Comparison of ENCODE assay signal across 10 mouse cellular contexts in genomic region chr15:101139885-101140284, GRCm38 (mm10). TPM values are rescaled to one million over a fixed set of nuclear protein-coding genes. Genes with fewer than 3 reads are reported as not detected.
DNase-seq lines count a peak whose midpoint lies in the region; ATAC-seq and TF ChIP-seq lines count a peak whose summit lies in the region.
"Had no signal": no experiment of that assay in that cellular context is flagged by ENCODE, and none has a peak within 500 bp of the region (broad histone marks: within the 10 kb centered on the region; RNA-seq: fewer than 3 reads in every experiment).

No protein-coding gene starts in this region.

- TF ChIP-seq CTCF in lung, embryonic 14.5 days (IDR thresholded peaks at IDR 0.05; ENCODE audit: low read depth), result no peak
- TF ChIP-seq CTCF in kidney, adult 2 months (conservative IDR thresholded peaks at IDR 0.05; ENCODE audit: insufficient read depth, insufficient read length, low read depth, low read length), result no peak

- H3K4me1 ChIP-seq in lung, embryonic 14.5 days (ENCODE audit: insufficient read depth), result peaks cover 29% of the 10 kb centered on the region
- peaks cover 30% of the 10 kb centered on the region for H3K4me1 ChIP-seq in kidney, adult 2 months (ENCODE audit: control insufficient read depth, insufficient read depth, low read length)

- H3K4me3 ChIP-seq in lung, embryonic 14.5 days (ENCODE audit: low read depth, low read length), result no peak overlapping the region
- no peak overlapping the region for H3K4me3 ChIP-seq in kidney, adult 2 months (ENCODE audit: insufficient read depth, low read depth, low read length)

- no peak for ATAC-seq in lung, embryonic 14.5 days (ENCODE audit: insufficient read depth)
- peak; percentile 79 for ATAC-seq in megakaryocyte progenitor cell, adult 5-6 weeks (replicated peaks; ENCODE audit: poor library complexity)
- no peak for ATAC-seq in megakaryocyte, adult 5-6 weeks (ENCODE audit: poor library complexity, severe bottlenecking)

- peak overlapping the region; percentile 30; the same call in 1 of the 2 replicates for H3K27ac ChIP-seq in lung, embryonic 14.5 days (ENCODE audit: low read depth)
- H3K27ac ChIP-seq in kidney, adult 2 months (ENCODE audit: insufficient read depth, low read depth, low read length), result no peak overlapping the region

- peaks cover 17% of the 10 kb centered on the region; the same call in 1 of the 2 replicates for H3K36me3 ChIP-seq in lung, embryonic 14.5 days (ENCODE audit: insufficient read depth)
- no peaks in the 10 kb centered on the region for H3K36me3 ChIP-seq in kidney, adult 2 months (ENCODE audit: control insufficient read depth, insufficient read depth, low read length)

- no peaks in the 10 kb centered on the region for H3K9me3 ChIP-seq in lung, embryonic 14.5 days (ENCODE audit: low read depth, low read length)

- H3K9ac ChIP-seq in lung, embryonic 14.5 days, result no peak overlapping the region

- peak overlapping the region; percentile 2; the same call in 1 of the 2 replicates for H3K4me2 ChIP-seq in lung, embryonic 14.5 days

- TF ChIP-seq POLR2A in kidney, adult 2 months (IDR thresholded peaks at IDR 0.05; ENCODE audit: low read depth, low read length), result no peak

- WGBS in lung, embryonic 14.5 days, result 23% methylated on average over 12 of the region's 12 CpGs
- 23% methylated on average over 12 of the region's 12 CpGs for WGBS in kidney, adult 2 months

- H3K27me3 ChIP-seq in lung, embryonic 14.5 days (ENCODE audit: insufficient read depth, low read length), result no peaks in the 10 kb centered on the region
- no peaks in the 10 kb centered on the region for H3K27me3 ChIP-seq in kidney, adult 2 months (replicated peaks; ENCODE audit: control insufficient read depth, insufficient read depth, low read length)
- H3K27me3 ChIP-seq: CH12.LX had no signal

- no peak for DNase-seq in lung, embryonic 14.5 days
- DNase-seq in lung, postnatal 36 days, result no peak
- peak; percentile 84 for DNase-seq in gastrocnemius, postnatal 25 days
- DNase-seq in kidney, adult 2 months, result peak; percentile 62
- no peak for DNase-seq in cerebellum, postnatal 4 days (ENCODE audit: low spot score in 2 of 2)
- DNase-seq in cerebellum, postnatal 36 days, result no peak

RNA-seq across cellular contexts. Expression of gene Acvrl1, which starts 11.6 kb away (rescaled TPM):
- polyA plus RNA-seq in lung, embryonic 14.5 days (2014; fragmentation: Nextera tagmentation; extraction: Ambion mirVana), result 34.4 and 39.0 TPM in 2 replicates
- total RNA-seq in gastrocnemius, postnatal 25 days (2021), result 10 to 100 TPM; 10.7 to 13.0 TPM
- 33.4 and 34.1 TPM in 2 replicates for polyA plus RNA-seq in kidney, adult 2 months (2012; rRNA removed)
- 0.27 and 1.1 TPM in 2 replicates for total RNA-seq in megakaryocyte progenitor cell, adult 5-6 weeks (2015)
- total RNA-seq in megakaryocyte progenitor cell, adult 5-6 weeks (2017), result 1.6 and 1.7 TPM in 2 replicates
- 6.9 and 8.2 TPM in 2 replicates for total RNA-seq in megakaryocyte, adult 5-6 weeks (2015)
- 27.6 and 34.9 TPM in 2 replicates for total RNA-seq in megakaryocyte, adult 5-6 weeks (2017)

RNA-seq across cellular contexts. Expression of gene Ankrd33, which starts 24.3 kb away (rescaled TPM):
- not detected in 2 replicates for polyA plus RNA-seq in lung, embryonic 14.5 days (2014; fragmentation: Nextera tagmentation; extraction: Ambion mirVana)
- not detected for total RNA-seq in gastrocnemius, postnatal 25 days (2021)
- not detected in 2 replicates for polyA plus RNA-seq in kidney, adult 2 months (2012; rRNA removed)
- total RNA-seq in megakaryocyte progenitor cell, adult 5-6 weeks (2015), result not detected in 2 replicates
- total RNA-seq in megakaryocyte progenitor cell, adult 5-6 weeks (2017), result not detected in 2 replicates
- total RNA-seq in megakaryocyte, adult 5-6 weeks (2015), result not detected in 2 replicates
- not detected in 2 replicates for total RNA-seq in megakaryocyte, adult 5-6 weeks (2017)
- total RNA-seq: CH12.LX had no signal
- polyA plus RNA-seq: gonadal fat pad, adult 2 months had no signal

RNA-seq across cellular contexts. Expression of gene Acvr1b, which starts 34.0 kb away (rescaled TPM):
- polyA plus RNA-seq in lung, embryonic 14.5 days (2014; fragmentation: Nextera tagmentation; extraction: Ambion mirVana), result 6.3 and 6.4 TPM in 2 replicates
- 10 to 100 TPM; 23.0 to 34.4 TPM for total RNA-seq in gastrocnemius, postnatal 25 days (2021)
- polyA plus RNA-seq in kidney, adult 2 months (2012; rRNA removed), result 37.0 and 37.2 TPM in 2 replicates
- total RNA-seq in megakaryocyte progenitor cell, adult 5-6 weeks (2015), result 3.4 and 4.8 TPM in 2 replicates
- total RNA-seq in megakaryocyte progenitor cell, adult 5-6 weeks (2017), result 6.4 and 10.3 TPM in 2 replicates
- 7.4 and 7.7 TPM in 2 replicates for total RNA-seq in megakaryocyte, adult 5-6 weeks (2015)
- total RNA-seq in megakaryocyte, adult 5-6 weeks (2017), result 15.2 and 17.1 TPM in 2 replicates

Comparison
In these comparisons a context has a peak if more than half of its experiments do, and no peak if none do; other contexts are left out.
1. DNase-seq: peak in gastrocnemius, postnatal 25 days (single experiment) and kidney, adult 2 months (single experiment); none in lung, embryonic 14.5 days (single experiment), lung, postnatal 36 days (single experiment), cerebellum, postnatal 4 days (0 of 2) and cerebellum, postnatal 36 days (0 of 2).